Mouse (Mus musculus) left cerebral cortex, postnatal 14 days (tissue): ENCODE data around the gene Hcfc1r1. TPM values are rescaled to one million over a fixed set of nuclear protein-coding genes. Genes with fewer than 3 reads are reported as not detected.

Experiments
- DNase-seq, 2 experiments: peaks; one replicate each; pipeline ENCODE4 v3.0.0; 2021 to 2022; ENCODE audit warnings: low spot score in 2 of 2, mixed read lengths in 1 of 2
- intact Hi-C: fragments of 180-260 bp; cut with DNase I; formaldehyde crosslinking; loops from one replicate; pipeline ENCODE4 v1.15.1; 2025
- total RNA-seq, 2 experiments: library from RNA; stranded (reverse); gene quantifications; 2 replicates each; pipeline ENCODE4 v1.2.3; 2021

Gene Hcfc1r1
- total RNA-seq, 2 experiments from 2014 or later, result 137 to 143 TPM

DNA sequence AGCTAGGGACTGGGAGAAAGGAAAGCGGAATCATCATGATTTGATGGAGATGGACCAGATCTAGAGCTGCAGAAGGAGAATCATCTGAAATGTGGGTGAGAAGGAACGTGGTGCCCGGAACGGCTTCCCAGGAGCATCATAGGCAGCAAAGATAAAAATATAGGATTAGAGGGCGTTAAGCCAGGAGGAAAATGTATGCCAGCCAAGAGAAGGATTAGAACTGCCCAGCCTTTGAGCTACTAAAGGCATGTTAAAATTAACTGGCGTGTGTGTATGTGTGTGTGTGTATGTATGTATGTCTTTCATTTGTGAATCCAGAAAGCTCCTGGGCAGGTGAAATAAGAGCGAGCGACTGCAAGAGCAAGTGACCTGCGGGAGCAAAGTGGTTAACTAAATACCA lies 29.9 kb downstream of the Hcfc1r1 start:
- DNase-seq, result peak in 1 of 2 experiments; percentile 34

DNA sequence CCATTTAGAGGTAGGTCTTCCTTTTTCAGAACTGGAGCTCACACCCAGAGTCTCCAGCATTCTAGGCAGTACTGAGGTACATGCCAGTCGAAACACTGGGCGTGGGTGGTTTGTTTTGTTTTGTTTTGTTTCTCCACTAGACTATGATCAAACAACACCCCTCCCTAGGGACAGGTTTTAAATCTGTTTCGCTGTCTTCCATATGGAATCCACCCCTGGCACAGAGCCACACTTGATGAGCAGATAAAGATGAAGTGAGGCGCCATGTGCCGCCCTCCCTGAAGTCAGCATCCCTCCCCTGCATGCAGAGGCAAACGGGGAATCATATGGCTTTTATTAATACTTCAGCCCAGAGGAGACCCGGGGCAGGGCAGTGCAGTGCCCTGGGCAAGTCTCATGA lies 31.3 kb downstream of the Hcfc1r1 start:
- DNase-seq, result peak; percentile 47 to 58
- intact Hi-C loops, result loop anchor here (5.0 kb wide), 1 partner anchor 42 kb away; the partner anchor contains the start of gene Bicdl2

More for the DNA sequence above, 29.9 kb downstream of the Hcfc1r1 start:
- intact Hi-C loops, result loop anchor here (5.0 kb wide), 1 partner anchor 41 kb away; the partner anchor contains the start of gene Bicdl2

- intact Hi-C loops, result no loop called here
Observed at GRCm38 (mm10) chr17:23705525-23706104, 32.2 kb downstream of the Hcfc1r1 start.

DNA sequence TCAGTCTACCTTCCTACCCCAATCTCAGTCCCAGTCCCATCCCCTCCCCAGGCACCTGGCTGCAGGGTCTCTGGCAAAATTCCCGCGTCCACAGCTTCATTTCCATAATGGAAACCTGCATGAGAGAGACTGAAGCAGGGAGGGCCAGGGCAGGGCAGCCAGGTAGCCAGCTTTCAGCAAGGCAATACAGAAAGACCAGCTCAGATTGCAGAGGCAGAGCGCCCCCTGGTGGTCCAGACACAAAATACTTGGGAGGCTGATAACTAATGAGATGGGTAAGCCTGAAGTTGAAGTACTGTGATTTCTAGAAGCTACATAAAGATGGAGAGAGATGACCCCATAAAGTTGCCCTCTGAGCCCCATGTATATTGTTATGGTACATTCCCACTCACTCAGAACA lies 32.8 kb downstream of the Hcfc1r1 start:
- peak; percentile 76 to 79 for DNase-seq

More at GRCm38 (mm10) chr17:23705525-23706104, 32.2 kb downstream of the Hcfc1r1 start:
- DNase-seq, result no peak

DNA sequence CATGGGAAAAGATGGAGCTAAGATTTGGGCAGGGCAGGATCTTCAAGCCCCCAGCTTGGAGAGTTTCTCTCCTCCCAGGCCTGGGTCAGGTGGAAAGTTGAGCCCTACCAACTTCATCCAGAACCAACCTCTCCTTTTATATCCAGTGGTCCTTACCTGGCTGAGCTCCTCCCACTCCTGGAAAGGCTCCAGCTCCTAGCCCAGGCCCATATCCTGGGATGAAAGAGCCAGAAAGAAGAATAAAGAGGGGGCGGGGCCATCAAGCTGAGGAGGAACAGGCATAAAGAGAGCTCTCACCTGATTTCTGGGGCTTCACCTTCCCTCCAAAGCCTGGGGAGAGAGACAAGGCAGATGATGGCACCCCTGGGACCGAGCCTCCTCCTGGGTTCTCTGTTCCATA lies 43.6 kb downstream of the Hcfc1r1 start:
- intact Hi-C loops, result no loop called here
- DNase-seq, result no peak

More for the DNA sequence above, 32.8 kb downstream of the Hcfc1r1 start:
- intact Hi-C loops, result no loop called here

DNA sequence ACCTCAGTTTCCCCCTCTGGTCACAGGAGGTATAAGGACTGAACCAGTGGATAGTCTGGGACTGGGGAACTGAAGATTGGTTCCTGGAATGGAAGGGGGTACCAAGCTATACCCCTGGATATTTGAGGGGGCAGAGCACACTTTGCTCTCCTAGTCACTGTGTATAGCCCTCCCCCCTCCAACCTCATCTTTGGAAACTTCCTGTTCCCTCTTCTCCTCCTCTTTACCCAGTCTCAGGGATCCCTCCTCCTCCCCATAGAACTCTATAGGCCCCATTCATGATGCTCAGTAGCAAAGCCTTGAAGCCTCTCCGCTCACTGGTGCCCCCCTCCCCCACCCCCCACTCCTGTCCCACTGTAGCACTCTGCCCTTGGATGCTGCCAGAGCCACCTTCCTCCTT lies 46.1 kb downstream of the Hcfc1r1 start:
- intact Hi-C loops, result no loop called here
- no peak for DNase-seq

GRCm38 (mm10) chr17:23721886-23722285 lies 48.5 kb downstream of the Hcfc1r1 start:
- no peak for DNase-seq
- intact Hi-C loops, result no loop called here

DNA sequence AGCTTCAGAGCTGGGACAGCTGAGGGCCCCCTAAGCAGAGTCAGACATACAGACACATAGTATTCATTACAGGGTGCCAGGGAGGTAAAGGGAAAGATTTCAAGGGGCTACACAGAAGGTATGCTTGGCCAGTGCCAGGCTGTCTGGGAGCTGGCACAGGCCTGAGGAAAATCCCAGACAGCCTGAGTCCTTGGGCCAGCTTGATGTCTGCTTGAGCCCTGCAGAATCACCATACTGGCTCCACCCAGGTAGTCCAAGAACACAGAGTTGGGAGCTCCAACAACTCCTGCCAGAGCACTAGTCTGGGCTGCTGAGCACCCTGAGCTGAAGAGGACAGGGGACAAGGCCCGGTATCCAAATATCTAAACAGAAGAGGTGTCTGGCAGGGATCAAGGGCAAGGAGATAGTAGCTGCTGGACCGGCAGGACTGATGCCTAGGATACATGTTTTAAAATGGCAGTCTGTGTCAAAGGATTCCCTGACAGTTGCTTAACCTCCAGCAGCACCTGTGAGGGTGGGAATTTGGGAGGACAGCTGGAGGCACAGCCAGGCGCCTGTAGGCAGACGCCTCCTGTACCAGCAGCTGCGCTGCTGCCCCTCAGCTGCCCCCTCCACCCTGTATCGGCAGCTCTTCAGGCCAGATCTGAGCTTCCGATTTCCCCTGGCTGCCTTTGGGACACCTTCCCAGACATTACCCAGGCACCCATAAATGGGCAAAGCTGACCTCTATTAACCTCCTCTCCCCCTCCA lies 49.2 kb downstream of the Hcfc1r1 start, which contains the start of gene 1520401A03Rik:
Gene 1520401A03Rik (minus strand): TSS at position 408 of the 750 bp plus-strand sequence.
- no peak for DNase-seq
- intact Hi-C loops, result no loop called here

Other genes starting within 250 kb of the Hcfc1r1 start
- not detected for gene Vmn2r117, start 193.9 kb upstream of the Hcfc1r1 start, total RNA-seq
- 1 to 10 TPM; 6.6 to 6.8 TPM for gene Zfp213, start 109.4 kb upstream of the Hcfc1r1 start, total RNA-seq
- 10 to 100 TPM; 28.3 to 29.0 TPM for gene Zfp13, start 74.1 kb upstream of the Hcfc1r1 start, total RNA-seq
- gene Zscan10, start 72.7 kb upstream of the Hcfc1r1 start, total RNA-seq, result not detected
- gene Mmp25, start 28.3 kb upstream of the Hcfc1r1 start, total RNA-seq, result 1 to 10 TPM; 1.1 to 1.2 TPM
- gene Bicdl2, start 13.1 kb upstream of the Hcfc1r1 start, total RNA-seq, result not detected
- 1 to 10 TPM; 8.2 to 8.9 TPM for gene Thoc6, start 286 bp downstream of the Hcfc1r1 start, total RNA-seq
- 1 to 10 TPM; 6.3 to 9.6 TPM for gene Tnfrsf12a, start 3.9 kb downstream of the Hcfc1r1 start, total RNA-seq
- gene Cldn6, start 5.7 kb downstream of the Hcfc1r1 start, total RNA-seq, result not detected
- under 1 TPM in 1 of 2 experiments, not detected in 1; 0.23 TPM for gene Cldn9, start 10.4 kb downstream of the Hcfc1r1 start, total RNA-seq
- gene 1520401A03Rik, start 49.2 kb downstream of the Hcfc1r1 start, total RNA-seq, result under 1 TPM in 1 of 2 experiments, not detected in 1; 0.37 TPM
- gene Pkmyt1, start 52.7 kb downstream of the Hcfc1r1 start, total RNA-seq, result 1 to 10 TPM; 3.3 to 5.7 TPM
- 10 to 100 TPM; 54.2 to 56.8 TPM for gene Paqr4, start 67.3 kb downstream of the Hcfc1r1 start, total RNA-seq
- gene Kremen2, start 72.2 kb downstream of the Hcfc1r1 start, total RNA-seq, result under 1 TPM; 0.40 to 0.48 TPM
- 100 to 1,000 TPM; 173 to 185 TPM for gene Flywch1, start 98.0 kb downstream of the Hcfc1r1 start, total RNA-seq
- 10 to 100 TPM; 25.7 to 30.1 TPM for gene Flywch2, start 112.5 kb downstream of the Hcfc1r1 start, total RNA-seq
- 100 to 1,000 TPM; 573 to 599 TPM for gene Srrm2, start 116.9 kb downstream of the Hcfc1r1 start, total RNA-seq
- 100 to 1,000 TPM; 334 to 397 TPM for gene Elob, start 155.5 kb downstream of the Hcfc1r1 start, total RNA-seq
- not detected for gene Prss33, start 162.5 kb downstream of the Hcfc1r1 start, total RNA-seq
- 1 to 10 TPM in 1 of 2 experiments, not detected in 1; 1.1 TPM for gene Prss32, start 170.3 kb downstream of the Hcfc1r1 start, total RNA-seq
- gene Prss41, start 170.6 kb downstream of the Hcfc1r1 start, total RNA-seq, result 1 to 10 TPM; 1.9 to 2.2 TPM
- gene Prss21, start 194.5 kb downstream of the Hcfc1r1 start, total RNA-seq, result not detected
- not detected for gene Dcpp1, start 207.3 kb downstream of the Hcfc1r1 start, total RNA-seq
- gene Dcpp2, start 207.3 kb downstream of the Hcfc1r1 start, total RNA-seq, result not detected
- not detected for gene Dcpp3, start 243.9 kb downstream of the Hcfc1r1 start, total RNA-seq